Mouse (Mus musculus): ENCODE data around the gene Smarcd3. TPM values are rescaled to one million over a fixed set of nuclear protein-coding genes. Genes with fewer than 3 reads are reported as not detected.

Gene Smarcd3
- polyA plus RNA-seq, 1 experiment from 2014 or later, result 35.7 TPM

- WGBS, result 69% methylated on average over 2 of the region's 2 CpGs
- Histone ChIP-seq H3K4me3 (peak overlapping the region; percentile 69; the same call in 1 of the 2 replicates), H3K4me1 (replicated peaks) (peaks cover 93% of the 10 kb centered on the region)
Measured at GRCm38 (mm10) chr5:24600236-24600635, 24.0 kb downstream of the Smarcd3 start.

GRCm38 (mm10) chr5:24599137-24599536 lies 25.1 kb downstream of the Smarcd3 start:
- peak overlapping the region; percentile 85; the same call in 1 of the 2 replicates for H3K27ac ChIP-seq

More at GRCm38 (mm10) chr5:24600236-24600635, 24.0 kb downstream of the Smarcd3 start:
- Histone ChIP-seq H3K36me3 (peaks cover 7% of the 10 kb centered on the region), H3K27ac (no peak overlapping the region), H3K9me3 (no peaks in the 10 kb centered on the region), H3K27me3 (ENCODE audit: insufficient read depth, poor library complexity, severe bottlenecking) (peaks cover 66% of the 10 kb centered on the region)
- no peak for DNase-seq (ENCODE audit: low spot score)

GRCm38 (mm10) chr5:24598570-24599006 lies 25.6 kb downstream of the Smarcd3 start:
- Histone ChIP-seq H3K4me3 (peak overlapping the region; percentile 63), H3K4me1 (replicated peaks) (peaks cover 79% of the 10 kb centered on the region), H3K9me3 (no peaks in the 10 kb centered on the region), H3K27me3 (ENCODE audit: insufficient read depth, poor library complexity, severe bottlenecking) (peaks cover 61% of the 10 kb centered on the region), H3K27ac (peak overlapping the region; percentile 85), H3K36me3 (peaks cover 24% of the 10 kb centered on the region)
- under 1% methylated on average over 41 of the region's 41 CpGs for WGBS
- DNase-seq (ENCODE audit: low spot score), result peak; percentile 71

More at GRCm38 (mm10) chr5:24599137-24599536, 25.1 kb downstream of the Smarcd3 start:
- no peak for DNase-seq (ENCODE audit: low spot score)
- Histone ChIP-seq H3K4me3 (peak overlapping the region; percentile 63), H3K36me3 (peaks cover 18% of the 10 kb centered on the region), H3K4me1 (replicated peaks) (peaks cover 85% of the 10 kb centered on the region), H3K27me3 (ENCODE audit: insufficient read depth, poor library complexity, severe bottlenecking) (peaks cover 64% of the 10 kb centered on the region), H3K9me3 (no peaks in the 10 kb centered on the region)
- WGBS, result 13% methylated on average over 8 of the region's 8 CpGs

- peak overlapping the region; percentile 63 for H3K4me3 ChIP-seq
- H3K27me3 ChIP-seq (ENCODE audit: insufficient read depth, poor library complexity, severe bottlenecking), result peaks cover 67% of the 10 kb centered on the region
- peaks cover 74% of the 10 kb centered on the region for H3K4me1 ChIP-seq (replicated peaks)
- H3K27ac ChIP-seq, result peak overlapping the region; percentile 85
- peaks cover 29% of the 10 kb centered on the region for H3K36me3 ChIP-seq
- 27% methylated on average over 15 of the region's 15 CpGs for WGBS
- no peaks in the 10 kb centered on the region for H3K9me3 ChIP-seq
- no peak for DNase-seq (ENCODE audit: low spot score)
Measured at GRCm38 (mm10) chr5:24597901-24598569, 26.2 kb downstream of the Smarcd3 start.

- H3K27ac ChIP-seq, result peak overlapping the region; percentile 84
- peak; percentile 83 for DNase-seq (ENCODE audit: low spot score)
- H3K9me3 ChIP-seq, result no peaks in the 10 kb centered on the region
- H3K27me3 ChIP-seq (ENCODE audit: insufficient read depth, poor library complexity, severe bottlenecking), result peaks cover 73% of the 10 kb centered on the region
- peaks cover 72% of the 10 kb centered on the region for H3K4me1 ChIP-seq (replicated peaks)
- peaks cover 37% of the 10 kb centered on the region for H3K36me3 ChIP-seq
- 0 out of 2 replicates have a peak overlapping the region, but pooled peaks have one; percentile 27 for H3K4me3 ChIP-seq
- WGBS, result 49% methylated on average over 2 of the region's 2 CpGs
Measured at GRCm38 (mm10) chr5:24597221-24597728, 26.9 kb downstream of the Smarcd3 start.

GRCm38 (mm10) chr5:24596519-24597171 lies 27.6 kb downstream of the Smarcd3 start:
- WGBS, result 13% methylated on average over 11 of the region's 11 CpGs
- peaks cover 72% of the 10 kb centered on the region for H3K4me1 ChIP-seq (replicated peaks)
- peak; percentile 20 for DNase-seq (ENCODE audit: low spot score)
- H3K9me3 ChIP-seq, result no peaks in the 10 kb centered on the region
- peaks cover 43% of the 10 kb centered on the region for H3K36me3 ChIP-seq
- peak overlapping the region; percentile 27 for H3K4me3 ChIP-seq
- H3K27ac ChIP-seq, result peak overlapping the region; percentile 84
- peaks cover 74% of the 10 kb centered on the region for H3K27me3 ChIP-seq (ENCODE audit: insufficient read depth, poor library complexity, severe bottlenecking)

GRCm38 (mm10) chr5:24595786-24596380 lies 28.3 kb downstream of the Smarcd3 start:
- Histone ChIP-seq H3K36me3 (peaks cover 51% of the 10 kb centered on the region), H3K9me3 (no peaks in the 10 kb centered on the region), H3K4me3 (0 out of 2 replicates have a peak overlapping the region, but pooled peaks have one; percentile 27), H3K27me3 (ENCODE audit: insufficient read depth, poor library complexity, severe bottlenecking) (peaks cover 74% of the 10 kb centered on the region), H3K4me1 (replicated peaks) (peaks cover 72% of the 10 kb centered on the region), H3K27ac (peak overlapping the region; percentile 84)
- DNase-seq (ENCODE audit: low spot score), result peak; percentile 18
- 55% methylated on average over 14 of the region's 14 CpGs for WGBS

- 90% methylated on average over 5 of the region's 5 CpGs for WGBS
- H3K4me3 ChIP-seq, result no peak overlapping the region
- H3K4me1 ChIP-seq (replicated peaks), result peaks cover 72% of the 10 kb centered on the region
- H3K27me3 ChIP-seq (ENCODE audit: insufficient read depth, poor library complexity, severe bottlenecking), result peaks cover 73% of the 10 kb centered on the region
- H3K9me3 ChIP-seq, result no peaks in the 10 kb centered on the region
- H3K27ac ChIP-seq, result peak overlapping the region; percentile 84
- H3K36me3 ChIP-seq, result peaks cover 52% of the 10 kb centered on the region
- no peak for DNase-seq (ENCODE audit: low spot score)
Measured at GRCm38 (mm10) chr5:24595261-24595660, 28.9 kb downstream of the Smarcd3 start.

- H3K9me3 ChIP-seq, result no peaks in the 10 kb centered on the region
- peaks cover 68% of the 10 kb centered on the region for H3K4me1 ChIP-seq (replicated peaks)
Measured at GRCm38 (mm10) chr5:24594346-24594745, 29.9 kb downstream of the Smarcd3 start.

GRCm38 (mm10) chr5:24593928-24594327 lies 30.3 kb downstream of the Smarcd3 start:
- no peak for DNase-seq (ENCODE audit: low spot score)
- Histone ChIP-seq H3K4me3 (no peak overlapping the region), H3K36me3 (peaks cover 65% of the 10 kb centered on the region), H3K9me3 (no peaks in the 10 kb centered on the region), H3K4me1 (replicated peaks) (peaks cover 65% of the 10 kb centered on the region), H3K27ac (no peak overlapping the region), H3K27me3 (ENCODE audit: insufficient read depth, poor library complexity, severe bottlenecking) (peaks cover 65% of the 10 kb centered on the region)
- WGBS, result 75% methylated on average over 10 of the region's 10 CpGs

More at GRCm38 (mm10) chr5:24594346-24594745, 29.9 kb downstream of the Smarcd3 start:
- no peak overlapping the region for H3K4me3 ChIP-seq
- no peak overlapping the region for H3K27ac ChIP-seq
- H3K36me3 ChIP-seq, result peaks cover 61% of the 10 kb centered on the region
- DNase-seq (ENCODE audit: low spot score), result no peak
- H3K27me3 ChIP-seq (ENCODE audit: insufficient read depth, poor library complexity, severe bottlenecking), result peaks cover 69% of the 10 kb centered on the region
- WGBS, result 92% methylated on average over 5 of the region's 5 CpGs

GRCm38 (mm10) chr5:24593230-24593629 lies 31.0 kb downstream of the Smarcd3 start:
- Histone ChIP-seq H3K27ac (no peak overlapping the region), H3K9me3 (no peaks in the 10 kb centered on the region), H3K27me3 (ENCODE audit: insufficient read depth, poor library complexity, severe bottlenecking) (peaks cover 58% of the 10 kb centered on the region), H3K36me3 (peaks cover 72% of the 10 kb centered on the region), H3K4me3 (no peak overlapping the region), H3K4me1 (replicated peaks) (peaks cover 63% of the 10 kb centered on the region)
- DNase-seq (ENCODE audit: low spot score), result no peak
- 81% methylated on average over 10 of the region's 10 CpGs for WGBS

GRCm38 (mm10) chr5:24592471-24593160 lies 31.6 kb downstream of the Smarcd3 start:
- no peaks in the 10 kb centered on the region for H3K9me3 ChIP-seq
- H3K36me3 ChIP-seq, result peaks cover 78% of the 10 kb centered on the region
- DNase-seq (ENCODE audit: low spot score), result no peak
- WGBS, result 55% methylated on average over 21 of the region's 21 CpGs
- peaks cover 52% of the 10 kb centered on the region for H3K27me3 ChIP-seq (ENCODE audit: insufficient read depth, poor library complexity, severe bottlenecking)
- peaks cover 63% of the 10 kb centered on the region for H3K4me1 ChIP-seq (replicated peaks)
- no peak overlapping the region for H3K27ac ChIP-seq
- no peak overlapping the region for H3K4me3 ChIP-seq
